Mouse (Mus musculus) CH12.LX (cell line): ENCODE measurements around the gene Mt1. TPM values are rescaled to one million over a fixed set of nuclear protein-coding genes. Genes with fewer than 3 reads are reported as not detected.

ENCODE experiments used
- DNase-seq: peaks from one replicate; pipeline ENCODE4 v3.0.0-alpha.2; 2013; ENCODE audit errors: extremely low read depth
- H3K27ac ChIP-seq: 2 replicates; pipeline ENCODE4 v1.5.1; 2012; ENCODE audit warnings: low read depth, mild to moderate bottlenecking, control low read depth, moderate library complexity; ENCODE audit not compliant: insufficient read depth
- H3K27me3 ChIP-seq: replicated peaks from 2 replicates; pipeline ENCODE3; 2012; ENCODE audit warnings: inconsistent platforms
- H3K36me3 ChIP-seq, 2 experiments: replicated peaks in 1 of 2; 2 replicates each; pipeline versions ENCODE3 to v1.6.1; 2012; ENCODE audit warnings: inconsistent platforms in 1 of 2, low read length in 1 of 2, mild to moderate bottlenecking in 1 of 2, mixed read lengths in 1 of 2, moderate library complexity in 1 of 2; ENCODE audit not compliant: control insufficient read depth in 1 of 2, insufficient read depth in 1 of 2
- H3K4me1 ChIP-seq, 2 experiments: 2 replicates each; pipeline ENCODE4 v1.6.1; 2012; ENCODE audit warnings: inconsistent platforms in 1 of 2, moderate library complexity in 1 of 2; ENCODE audit not compliant: insufficient read depth in 2 of 2, control insufficient read depth in 1 of 2
- H3K4me2 ChIP-seq: 2 replicates; pipeline ENCODE4 v1.6.1; 2012; ENCODE audit warnings: low read depth, mild to moderate bottlenecking, control low read depth; ENCODE audit not compliant: poor library complexity, insufficient read depth, severe bottlenecking
- H3K4me3 ChIP-seq, 3 experiments: fragments of 150-350 bp in 1 of 3; sonication (generic) in 1 of 3; replicated peaks in 1 of 3; 2 replicates each; pipeline versions ENCODE3 to v1.5.1; 2011 to 2012; ENCODE audit warnings: low read depth in 2 of 3, low read length in 2 of 3, mild to moderate bottlenecking in 2 of 3, moderate library complexity in 2 of 3, control low read depth in 1 of 3, improper control_type of control experiment in 1 of 3, inconsistent platforms in 1 of 3, mixed read lengths in 1 of 3; ENCODE audit not compliant: poor library complexity in 1 of 3
- H3K79me2 ChIP-seq: replicated peaks from 2 replicates; pipeline ENCODE4 v1.6.1; 2012; ENCODE audit warnings: mild to moderate bottlenecking, moderate library complexity; ENCODE audit not compliant: control insufficient read depth, poor library complexity, insufficient read depth, severe bottlenecking; ENCODE audit errors: extremely low read depth
- H3K9ac ChIP-seq: 2 replicates; pipeline ENCODE4 v1.6.1; 2012; ENCODE audit warnings: low read depth, mild to moderate bottlenecking, control low read depth, moderate library complexity; ENCODE audit not compliant: insufficient read depth
- H3K9me3 ChIP-seq: replicated peaks from 2 replicates; pipeline ENCODE3; 2012; ENCODE audit warnings: low read length, inconsistent platforms, mixed read lengths
- BHLHE40 ChIP-seq: IDR thresholded peaks from 2 replicates; pipeline ENCODE4 v1.6.1; 2011; ENCODE audit warnings: mild to moderate bottlenecking, low read depth, low read length, improper control_type of control experiment
- CHD1 ChIP-seq: IDR thresholded peaks from 2 replicates; pipeline ENCODE4 v1.6.1; 2012; ENCODE audit warnings: low read depth, low read length, improper control_type of control experiment, inconsistent platforms
- CHD2 ChIP-seq: IDR thresholded peaks from 2 replicates; pipeline ENCODE4 v1.6.1; 2011; ENCODE audit warnings: low read length, improper control_type of control experiment
- CTCF ChIP-seq, 2 experiments: IDR thresholded peaks in 1 of 2; conservative IDR thresholded peaks in 1 of 2; 2 replicates each; pipeline ENCODE4 v1.5.1; 2011 to 2012; ENCODE audit warnings: low read depth in 2 of 2, low read length in 2 of 2, improper control_type of control experiment in 1 of 2, inconsistent platforms in 1 of 2, mild to moderate bottlenecking in 1 of 2, moderate library complexity in 1 of 2
- E2F4 ChIP-seq: IDR thresholded peaks from 2 replicates; pipeline ENCODE4 v1.6.1; 2011; ENCODE audit warnings: low read depth, low read length, improper control_type of control experiment; ENCODE audit not compliant: insufficient replicate concordance
- ELF1 ChIP-seq: IDR thresholded peaks from 2 replicates; pipeline ENCODE4 v1.6.1; 2014; ENCODE audit warnings: low read depth, mild to moderate bottlenecking, inconsistent platforms, low read length, improper control_type of control experiment
- EP300 ChIP-seq: IDR thresholded peaks from 2 replicates; pipeline ENCODE4 v1.6.1; 2011; ENCODE audit warnings: low read length, improper control_type of control experiment
- ETS1 ChIP-seq: conservative IDR thresholded peaks from 2 replicates; pipeline ENCODE4 v1.6.1; 2012; ENCODE audit warnings: low read depth, mild to moderate bottlenecking, inconsistent platforms, low read length, improper control_type of control experiment, moderate library complexity
- GABPA ChIP-seq: IDR thresholded peaks from 2 replicates; pipeline ENCODE4 v1.6.1; 2012; ENCODE audit warnings: low read depth, low read length, improper control_type of control experiment, inconsistent platforms; ENCODE audit not compliant: insufficient replicate concordance
- HCFC1 ChIP-seq: IDR thresholded peaks from 2 replicates; pipeline ENCODE4 v1.6.1; 2012; ENCODE audit warnings: low read depth, mild to moderate bottlenecking, inconsistent platforms, low read length, improper control_type of control experiment
- IRF4 ChIP-seq: IDR thresholded peaks from 2 replicates; pipeline ENCODE4 v1.6.1; 2014; ENCODE audit warnings: low read depth, mild to moderate bottlenecking, inconsistent platforms, low read length, improper control_type of control experiment
- JUN ChIP-seq: IDR thresholded peaks from 2 replicates; pipeline ENCODE4 v1.6.1; 2011; ENCODE audit warnings: low read depth, mild to moderate bottlenecking, low read length, improper control_type of control experiment, moderate library complexity; ENCODE audit not compliant: insufficient read depth
- JUND ChIP-seq: conservative IDR thresholded peaks from 2 replicates; pipeline ENCODE4 v1.6.1; 2011; ENCODE audit warnings: low read depth, low read length, improper control_type of control experiment
- KAT2A ChIP-seq: IDR thresholded peaks from 2 replicates; pipeline ENCODE4 v1.6.1; 2012; ENCODE audit warnings: low read length, improper control_type of control experiment, inconsistent platforms; ENCODE audit not compliant: insufficient replicate concordance
- MAFK ChIP-seq: IDR thresholded peaks from 2 replicates; pipeline ENCODE4 v1.6.1; 2011; ENCODE audit warnings: low read length, improper control_type of control experiment; ENCODE audit not compliant: insufficient replicate concordance
- MAX ChIP-seq: IDR thresholded peaks from 2 replicates; pipeline ENCODE4 v1.6.1; 2011; ENCODE audit warnings: low read length, improper control_type of control experiment
- MAZ ChIP-seq: IDR thresholded peaks from 2 replicates; pipeline ENCODE4 v1.6.1; 2012; ENCODE audit warnings: low read depth, mild to moderate bottlenecking, inconsistent platforms, low read length, improper control_type of control experiment, moderate library complexity
- MEF2A ChIP-seq: IDR thresholded peaks from 2 replicates; pipeline ENCODE4 v1.6.1; 2014; ENCODE audit warnings: low read depth, mild to moderate bottlenecking, inconsistent platforms, low read length, improper control_type of control experiment, borderline replicate concordance
- MXI1 ChIP-seq: IDR thresholded peaks from 2 replicates; pipeline ENCODE4 v1.6.1; 2011; ENCODE audit warnings: mild to moderate bottlenecking, low read depth, low read length, improper control_type of control experiment
- MYC ChIP-seq: IDR thresholded peaks from 2 replicates; pipeline ENCODE4 v1.6.1; 2011; ENCODE audit warnings: low read depth, mild to moderate bottlenecking, improper control_type of control experiment, low read length
- NELFE ChIP-seq: IDR thresholded peaks from 2 replicates; pipeline ENCODE4 v1.6.1; 2011; ENCODE audit warnings: low read depth, low read length, improper control_type of control experiment
- NRF1 ChIP-seq: IDR thresholded peaks from 2 replicates; pipeline ENCODE4 v1.6.1; 2014; ENCODE audit warnings: low read depth, mild to moderate bottlenecking, inconsistent platforms, low read length, improper control_type of control experiment, moderate library complexity
- PAX5 ChIP-seq: IDR thresholded peaks from 2 replicates; pipeline ENCODE4 v1.6.1; 2012; ENCODE audit warnings: low read length, inconsistent platforms, mixed read lengths
- POLR2A ChIP-seq: IDR thresholded peaks from 2 replicates; pipeline ENCODE4 v1.6.1; 2011; ENCODE audit warnings: low read depth, mild to moderate bottlenecking, improper control_type of control experiment, low read length
- POLR2AphosphoS2 ChIP-seq: IDR thresholded peaks from 2 replicates; pipeline ENCODE4 v1.6.1; 2011; ENCODE audit warnings: low read depth, low read length, improper control_type of control experiment
- RAD21 ChIP-seq: IDR thresholded peaks from 2 replicates; pipeline ENCODE4 v1.6.1; 2011; ENCODE audit warnings: low read depth, mild to moderate bottlenecking, low read length, improper control_type of control experiment, moderate library complexity
- RCOR1 ChIP-seq: conservative IDR thresholded peaks from 2 replicates; pipeline ENCODE4 v1.6.1; 2012; ENCODE audit warnings: low read depth, mild to moderate bottlenecking, inconsistent platforms, low read length, improper control_type of control experiment
- SIN3A ChIP-seq: IDR thresholded peaks from 2 replicates; pipeline ENCODE4 v1.6.1; 2012; ENCODE audit warnings: low read length, improper control_type of control experiment, inconsistent platforms
- SMC3 ChIP-seq: IDR thresholded peaks from 2 replicates; pipeline ENCODE4 v1.6.1; 2011; ENCODE audit warnings: low read depth, low read length, improper control_type of control experiment
- TBP ChIP-seq: conservative IDR thresholded peaks from 2 replicates; pipeline ENCODE4 v1.6.1; 2011; ENCODE audit warnings: low read depth, low read length, improper control_type of control experiment
- TCF12 ChIP-seq: IDR thresholded peaks from 2 replicates; pipeline ENCODE4 v1.6.1; 2014; ENCODE audit warnings: low read depth, mild to moderate bottlenecking, inconsistent platforms, low read length, improper control_type of control experiment
- UBTF ChIP-seq: IDR thresholded peaks from 2 replicates; pipeline ENCODE4 v1.6.1; 2012; ENCODE audit warnings: low read depth, mild to moderate bottlenecking, inconsistent platforms, low read length, improper control_type of control experiment, moderate library complexity
- USF1 ChIP-seq: IDR thresholded peaks from 2 replicates; pipeline ENCODE4 v1.6.1; 2014; ENCODE audit warnings: low read depth, mild to moderate bottlenecking, inconsistent platforms, low read length, improper control_type of control experiment
- USF2 ChIP-seq: conservative IDR thresholded peaks from 2 replicates; pipeline ENCODE4 v1.6.1; 2011; ENCODE audit warnings: low read depth, low read length, improper control_type of control experiment
- ZC3H11A ChIP-seq: IDR thresholded peaks from 2 replicates; pipeline ENCODE4 v1.6.1; 2012; ENCODE audit warnings: low read depth, mild to moderate bottlenecking, inconsistent platforms, low read length, improper control_type of control experiment
- ZKSCAN1 ChIP-seq: IDR thresholded peaks from 2 replicates; pipeline ENCODE4 v1.6.1; 2012; ENCODE audit warnings: low read depth, inconsistent platforms, low read length, improper control_type of control experiment, borderline replicate concordance
- ZMIZ1 ChIP-seq: IDR thresholded peaks from 2 replicates; pipeline ENCODE4 v1.6.1; 2012; ENCODE audit warnings: low read depth, mild to moderate bottlenecking, inconsistent platforms, low read length, improper control_type of control experiment
- ZNF384 ChIP-seq: IDR thresholded peaks from 2 replicates; pipeline ENCODE4 v1.6.1; 2012; ENCODE audit warnings: low read depth, low read length, improper control_type of control experiment, inconsistent platforms
- dilution Hi-C: fragments of 300-500 bp; cut with MboI; formaldehyde crosslinking; loops from 2 replicates; pipeline ENCODE4 v1.14.3; 2020; ENCODE audit warnings: low sequenced_read_pairs; ENCODE audit not compliant: extremely low pct_unique_long_range_greater_than_20kb, extremely low pct_ligation_motif_present
- in situ Hi-C: fragments of 300-500 bp; cut with MboI; formaldehyde crosslinking; loops from 3 replicates; pipeline ENCODE4 v1.14.3; 2019; ENCODE audit warnings: low sequenced_read_pairs, low pct_ligation_motif_present, low pct_unique_long_range_greater_than_20kb, mixed read lengths
- polyA plus RNA-seq: library from polyadenylated mRNA; unstranded; fragments of >175 nt; gene quantifications from 2 replicates; pipeline ENCODE4 v1.2.1, GENCODE M21; 2012; ENCODE audit warnings: low read depth; ENCODE audit not compliant: insufficient read length
- total RNA-seq, 2 experiments: library from RNA; depleted of rRNA; stranded (reverse); fragments of 300-350 nt in 1 of 2; fragments of >200 nt in 1 of 2; gene quantifications; 2 replicates each; pipeline ENCODE4 v1.2.3; 2012 to 2014

Mt1 gene
- total RNA-seq (2012; rRNA removed) (174 and 239 TPM in 2 replicates), total RNA-seq (2014; rRNA removed) (13.6 and 19.9 TPM in 2 replicates), polyA plus RNA-seq (57.4 and 62.7 TPM in 2 replicates)

DNA sequence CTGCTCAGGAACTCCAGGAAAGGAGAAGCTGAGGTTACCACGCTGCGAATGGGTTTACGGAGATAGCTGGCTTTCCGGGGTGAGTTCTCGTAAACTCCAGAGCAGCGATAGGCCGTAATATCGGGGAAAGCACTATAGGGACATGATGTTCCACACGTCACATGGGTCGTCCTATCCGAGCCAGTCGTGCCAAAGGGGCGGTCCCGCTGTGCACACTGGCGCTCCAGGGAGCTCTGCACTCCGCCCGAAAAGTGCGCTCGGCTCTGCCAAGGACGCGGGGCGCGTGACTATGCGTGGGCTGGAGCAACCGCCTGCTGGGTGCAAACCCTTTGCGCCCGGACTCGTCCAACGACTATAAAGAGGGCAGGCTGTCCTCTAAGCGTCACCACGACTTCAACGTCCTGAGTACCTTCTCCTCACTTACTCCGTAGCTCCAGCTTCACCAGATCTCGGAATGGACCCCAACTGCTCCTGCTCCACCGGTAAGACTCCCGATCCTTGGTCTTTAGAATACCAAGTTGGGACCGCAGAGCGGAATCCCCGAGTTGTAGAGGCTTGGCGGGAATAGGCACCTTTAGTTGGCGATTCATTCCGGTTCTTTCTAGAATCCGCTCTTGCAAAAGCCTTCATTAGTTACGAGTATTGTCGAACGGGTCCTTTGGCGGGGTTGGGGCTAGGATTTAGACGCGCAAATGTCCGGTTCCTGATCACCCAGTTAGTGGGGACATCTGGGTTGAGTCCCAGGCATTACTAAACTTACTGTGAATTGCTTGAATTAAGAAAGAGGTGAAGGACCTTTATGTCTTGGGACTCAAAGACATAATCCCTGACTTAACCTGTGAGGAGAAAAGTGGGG lies at the start of gene Mt1:
Gene Mt1, plus strand, starts transcription at position 226 of the 856 bp plus-strand sequence.
- Histone ChIP-seq H3K79me2 (peaks cover 4% of the 10 kb centered on the region; the same call in 1 of the 2 replicates), H3K36me3 (no peaks in the 10 kb centered on the region), H3K27ac (peak within 1 kb of the TSS; percentile 41), H3K4me3 (peak within 1 kb of the TSS; percentile 41 to 78 (median 53)), H3K4me1 (peaks cover 2 to 18% of the 10 kb centered on the region in 2 experiments; a peak in 2 of 4 replicates), H3K27me3 (peaks cover 65% of the 10 kb centered on the region), H3K9ac (peak within 1 kb of the TSS; percentile 71), H3K4me2 (peak within 1 kb of the TSS; percentile 32; the same call in 1 of the 2 replicates), H3K9me3 (peaks cover 2% of the 10 kb centered on the region)
- in situ Hi-C loops (loop anchor here (25.0 kb wide), 1 partner anchor 492 kb away; no protein-coding TSS in a partner anchor), dilution Hi-C loops (no loop called here)
- DNase-seq: peak; percentile 87
- TF ChIP-seq IRF4 (no peak), RAD21 (no peak), JUND (no peak), HCFC1 (no peak), E2F4 (no peak), ZKSCAN1 (no peak), ZMIZ1 (peak; percentile 82; the same call in 1 of the 2 replicates), ELF1 (peak; percentile 25; the same call in 1 of the 2 replicates), UBTF (no peak), TCF12 (peak; percentile 57), EP300 (no peak), MAX (peak; percentile 77), CTCF (conservative IDR thresholded peaks at IDR 0.05 in 1 of 2, IDR thresholded peaks at IDR 0.05 in 1 of 2; ENCODE audit: low read depth in 2 of 2, low read length in 2 of 2) (no peak), MYC (peak; percentile 58; the same call in 1 of the 2 replicates), NRF1 (peak; percentile 48; the same call in 1 of the 2 replicates), POLR2AphosphoS2 (no peak; the same call in 1 of the 2 replicates), USF2 (no peak), BHLHE40 (peak; percentile 79), CHD2 (no peak), POLR2A (peak; percentile 92), SIN3A (no peak), GABPA (no peak), KAT2A (no peak), USF1 (peak; percentile 49), MXI1 (no peak), CHD1 (no peak), PAX5 (no peak), JUN (no peak), ZC3H11A (no peak), TBP (peak; percentile 92), MEF2A (no peak), RCOR1 (no peak), ETS1 (no peak), NELFE (peak; percentile 88), ZNF384 (no peak), SMC3 (no peak), MAFK (no peak), MAZ (no peak)
